Mouse (Mus musculus): ENCODE measurements around the gene Ipo9. TPM values are rescaled to one million over a fixed set of nuclear protein-coding genes. Genes with fewer than 3 reads are reported as not detected.
"Not testable (repeated sequence)": the region's sequence is repeated elsewhere in the genome, so short reads cannot be mapped to it uniquely, and the experiment has no call there.

The Ipo9 gene
- total RNA-seq, 2 experiments from 2014 or later, result 137 to 171 TPM

GRCm38 (mm10) chr1:135435823-135436222 lies 5.5 kb upstream of the Ipo9 start:
- DNase-seq (ENCODE audit: low spot score in 2 of 2), result no peak

- no peak for DNase-seq (ENCODE audit: low spot score in 2 of 2)
Observed at GRCm38 (mm10) chr1:135430669-135431017, 344 bp upstream of the Ipo9 start.

- no peak for DNase-seq (ENCODE audit: low spot score in 2 of 2)
Observed at GRCm38 (mm10) chr1:135427390-135427789, 2.9 kb downstream of the Ipo9 start.

- no peak for DNase-seq (ENCODE audit: low spot score in 2 of 2)
Observed at GRCm38 (mm10) chr1:135426645-135427044, 3.7 kb downstream of the Ipo9 start.

GRCm38 (mm10) chr1:135422772-135423171 lies 7.5 kb downstream of the Ipo9 start:
- no peak for DNase-seq (ENCODE audit: low spot score in 2 of 2)

GRCm38 (mm10) chr1:135413996-135414395 lies 16.3 kb downstream of the Ipo9 start:
- DNase-seq (ENCODE audit: low spot score in 2 of 2), result no peak

- no peak for DNase-seq (ENCODE audit: low spot score in 2 of 2)
Observed at GRCm38 (mm10) chr1:135412130-135412529, 18.2 kb downstream of the Ipo9 start.

GRCm38 (mm10) chr1:135410967-135411366 lies 19.3 kb downstream of the Ipo9 start:
- DNase-seq (ENCODE audit: low spot score in 2 of 2), result no peak

- DNase-seq (ENCODE audit: low spot score in 2 of 2), result no peak
Observed at GRCm38 (mm10) chr1:135408973-135409372, 21.3 kb downstream of the Ipo9 start.

- no peak for DNase-seq (ENCODE audit: low spot score in 2 of 2)
Observed at GRCm38 (mm10) chr1:135405356-135405755, 24.9 kb downstream of the Ipo9 start.

GRCm38 (mm10) chr1:135401452-135402110 lies 28.7 kb downstream of the Ipo9 start:
- no peak for DNase-seq (ENCODE audit: low spot score in 2 of 2)

GRCm38 (mm10) chr1:135399466-135399865 lies 30.8 kb downstream of the Ipo9 start:
- DNase-seq (ENCODE audit: low spot score in 2 of 2), result no peak

GRCm38 (mm10) chr1:135385161-135385560 lies 45.1 kb downstream of the Ipo9 start:
- no peak for DNase-seq (ENCODE audit: low spot score in 2 of 2)

GRCm38 (mm10) chr1:135384171-135384570 lies 46.1 kb downstream of the Ipo9 start:
- no peak for DNase-seq (ENCODE audit: low spot score in 2 of 2)

GRCm38 (mm10) chr1:135381560-135381959 lies 48.7 kb downstream of the Ipo9 start:
- not testable (repeated sequence) for DNase-seq (ENCODE audit: low spot score in 2 of 2)

GRCm38 (mm10) chr1:135380071-135380991 lies 50.0 kb downstream of the Ipo9 start:
- peak in 1 of 2 experiments; percentile 59 for DNase-seq (ENCODE audit: low spot score in 2 of 2)

- no peak for DNase-seq (ENCODE audit: low spot score in 2 of 2)
Observed at GRCm38 (mm10) chr1:135379048-135379447, 51.3 kb downstream of the Ipo9 start.

- no peak for DNase-seq (ENCODE audit: low spot score in 2 of 2)
Observed at GRCm38 (mm10) chr1:135378576-135378975, 51.7 kb downstream of the Ipo9 start.

GRCm38 (mm10) chr1:135374868-135375581 lies 55.3 kb downstream of the Ipo9 start, which contains the start of gene Shisa4:
TSS of gene Shisa4 (minus strand) at chr1:135375237.
- DNase-seq (ENCODE audit: low spot score in 2 of 2), result peak; percentile 75 to 86

GRCm38 (mm10) chr1:135374175-135374867 lies 56.0 kb downstream of the Ipo9 start:
- no peak for DNase-seq (ENCODE audit: low spot score in 2 of 2)

GRCm38 (mm10) chr1:135373171-135373677 lies 57.1 kb downstream of the Ipo9 start:
- no peak for DNase-seq (ENCODE audit: low spot score in 2 of 2)
